Mouse (Mus musculus): ENCODE results near the gene Tbc1d14. TPM values are rescaled to one million over a fixed set of nuclear protein-coding genes. Genes with fewer than 3 reads are reported as not detected.

Tbc1d14 gene
- polyA plus RNA-seq, 1 experiment from 2014 or later, result 16.8 TPM

- Histone ChIP-seq H3K4me1 (replicated peaks; ENCODE audit: control insufficient read depth, insufficient read depth, low read length) (peaks cover 4% of the 10 kb centered on the region), H3K9ac (ENCODE audit: low read depth, low read length) (peak within 1 kb of the TSS; percentile 87), H3K4me2 (replicated peaks; ENCODE audit: low read depth) (peak within 1 kb of the TSS; percentile 89), H3K9me3 (ENCODE audit: control insufficient read depth) (no peaks in the 10 kb centered on the region), H3K36me3 (ENCODE audit: control insufficient read depth, insufficient read depth) (peaks cover 21% of the 10 kb centered on the region; the same call in 1 of the 2 replicates), H3K4me3 (ENCODE audit: low read depth, low read length) (peak within 1 kb of the TSS; percentile 95), H3K27me3 (replicated peaks; ENCODE audit: control insufficient read depth, insufficient read depth, low read length) (no peaks in the 10 kb centered on the region), H3K27ac (ENCODE audit: low read depth, low read length) (peak within 1 kb of the TSS; percentile 85)
- no peak for TF ChIP-seq CTCF (IDR thresholded peaks at IDR 0.05; ENCODE audit: low read depth)
- ATAC-seq, result peak; percentile 92
- under 1% methylated on average over 68 of the region's 68 CpGs for WGBS
Measured at GRCm38 (mm10) chr5:36464709-36465661, 128.1 kb downstream of the Tbc1d14 start, which contains the start of gene Grpel1. Gene Grpel1, plus strand, starts transcription at chr5:36464998.

- Histone ChIP-seq H3K27ac (ENCODE audit: low read depth, low read length) (no peak overlapping the region), H3K4me3 (ENCODE audit: low read depth, low read length) (no peak overlapping the region), H3K36me3 (ENCODE audit: control insufficient read depth, insufficient read depth) (peaks cover 6% of the 10 kb centered on the region; the same call in 1 of the 2 replicates), H3K4me2 (replicated peaks; ENCODE audit: low read depth) (no peak overlapping the region), H3K9ac (ENCODE audit: low read depth, low read length) (no peak overlapping the region), H3K9me3 (ENCODE audit: control insufficient read depth) (no peaks in the 10 kb centered on the region), H3K27me3 (replicated peaks; ENCODE audit: control insufficient read depth, insufficient read depth, low read length) (no peaks in the 10 kb centered on the region), H3K4me1 (replicated peaks; ENCODE audit: control insufficient read depth, insufficient read depth, low read length) (peaks cover 4% of the 10 kb centered on the region)
- TF ChIP-seq CTCF (IDR thresholded peaks at IDR 0.05; ENCODE audit: low read depth), result no peak
- ATAC-seq, result no peak
- 71% methylated on average over 5 of the region's 5 CpGs for WGBS
Measured at GRCm38 (mm10) chr5:36463391-36463790, 129.7 kb downstream of the Tbc1d14 start.

- Histone ChIP-seq H3K27me3 (replicated peaks; ENCODE audit: control insufficient read depth, insufficient read depth, low read length) (no peaks in the 10 kb centered on the region), H3K4me1 (replicated peaks; ENCODE audit: control insufficient read depth, insufficient read depth, low read length) (peaks cover 4% of the 10 kb centered on the region), H3K36me3 (ENCODE audit: control insufficient read depth, insufficient read depth) (peaks cover 3% of the 10 kb centered on the region; the same call in 1 of the 2 replicates), H3K9ac (ENCODE audit: low read depth, low read length) (no peak overlapping the region), H3K9me3 (ENCODE audit: control insufficient read depth) (no peaks in the 10 kb centered on the region), H3K27ac (ENCODE audit: low read depth, low read length) (no peak overlapping the region), H3K4me2 (replicated peaks; ENCODE audit: low read depth) (no peak overlapping the region), H3K4me3 (ENCODE audit: low read depth, low read length) (no peak overlapping the region)
- 19% methylated on average over 7 of the region's 7 CpGs for WGBS
- peak; percentile 94 for TF ChIP-seq CTCF (IDR thresholded peaks at IDR 0.05; ENCODE audit: low read depth)
- no peak for ATAC-seq
Measured at GRCm38 (mm10) chr5:36462810-36463209, 130.3 kb downstream of the Tbc1d14 start.

GRCm38 (mm10) chr5:36461231-36461630 lies 131.8 kb downstream of the Tbc1d14 start:
- no peak for ATAC-seq
- Histone ChIP-seq H3K9me3 (ENCODE audit: control insufficient read depth) (no peaks in the 10 kb centered on the region), H3K27ac (ENCODE audit: low read depth, low read length) (no peak overlapping the region), H3K9ac (ENCODE audit: low read depth, low read length) (no peak overlapping the region), H3K36me3 (ENCODE audit: control insufficient read depth, insufficient read depth) (no peaks in the 10 kb centered on the region; the same call in 1 of the 2 replicates), H3K4me3 (ENCODE audit: low read depth, low read length) (no peak overlapping the region), H3K27me3 (replicated peaks; ENCODE audit: control insufficient read depth, insufficient read depth, low read length) (no peaks in the 10 kb centered on the region), H3K4me2 (replicated peaks; ENCODE audit: low read depth) (no peak overlapping the region), H3K4me1 (replicated peaks; ENCODE audit: control insufficient read depth, insufficient read depth, low read length) (peaks cover 3% of the 10 kb centered on the region)
- TF ChIP-seq CTCF (IDR thresholded peaks at IDR 0.05; ENCODE audit: low read depth), result no peak
- WGBS, result 53% methylated on average over 2 of the region's 2 CpGs

GRCm38 (mm10) chr5:36460712-36461111 lies 132.4 kb downstream of the Tbc1d14 start:
- Histone ChIP-seq H3K27ac (ENCODE audit: low read depth, low read length) (no peak overlapping the region), H3K4me1 (replicated peaks; ENCODE audit: control insufficient read depth, insufficient read depth, low read length) (no peaks in the 10 kb centered on the region), H3K36me3 (ENCODE audit: control insufficient read depth, insufficient read depth) (no peaks in the 10 kb centered on the region; the same call in 1 of the 2 replicates), H3K9ac (ENCODE audit: low read depth, low read length) (no peak overlapping the region), H3K9me3 (ENCODE audit: control insufficient read depth) (no peaks in the 10 kb centered on the region), H3K4me3 (ENCODE audit: low read depth, low read length) (no peak overlapping the region), H3K27me3 (replicated peaks; ENCODE audit: control insufficient read depth, insufficient read depth, low read length) (no peaks in the 10 kb centered on the region), H3K4me2 (replicated peaks; ENCODE audit: low read depth) (no peak overlapping the region)
- no peak for TF ChIP-seq CTCF (IDR thresholded peaks at IDR 0.05; ENCODE audit: low read depth)
- WGBS, result 86% methylated on average over 2 of the region's 2 CpGs
- ATAC-seq, result no peak

- no peak overlapping the region for H3K4me3 ChIP-seq (ENCODE audit: low read depth, low read length)
- H3K27ac ChIP-seq (ENCODE audit: low read depth, low read length), result no peak overlapping the region
- ATAC-seq, result no peak
- H3K27me3 ChIP-seq (replicated peaks; ENCODE audit: control insufficient read depth, insufficient read depth, low read length), result no peaks in the 10 kb centered on the region
- no peaks in the 10 kb centered on the region for H3K9me3 ChIP-seq (ENCODE audit: control insufficient read depth)
- no peaks in the 10 kb centered on the region; the same call in 1 of the 2 replicates for H3K36me3 ChIP-seq (ENCODE audit: control insufficient read depth, insufficient read depth)
- TF ChIP-seq CTCF (IDR thresholded peaks at IDR 0.05; ENCODE audit: low read depth), result peak; percentile 85
- no peak overlapping the region for H3K9ac ChIP-seq (ENCODE audit: low read depth, low read length)
- H3K4me1 ChIP-seq (replicated peaks; ENCODE audit: control insufficient read depth, insufficient read depth, low read length), result no peaks in the 10 kb centered on the region
- no peak overlapping the region for H3K4me2 ChIP-seq (replicated peaks; ENCODE audit: low read depth)
- 4% methylated on average over 4 of the region's 4 CpGs for WGBS
Measured at GRCm38 (mm10) chr5:36458926-36459325, 134.2 kb downstream of the Tbc1d14 start.
